Mouse (Mus musculus) midbrain, embryonic 11.5 days (tissue): Measurements from ENCODE around the gene Hunk. TPM values are rescaled to one million over a fixed set of nuclear protein-coding genes. Genes with fewer than 3 reads are reported as not detected.

Experiments used
- ATAC-seq: fragments of 200-750 bp; cut with Nextera tagmentation; 2 replicates; pipeline ENCODE4 v1.8.0; 2017; ENCODE audit warnings: moderate TSS enrichment, moderate library complexity; ENCODE audit not compliant: low FRiP score
- DNase-seq: peaks from one replicate; pipeline ENCODE4 v3.0.0; 2015; ENCODE audit warnings: low spot score; ENCODE audit errors: missing footprints
- H3K27ac ChIP-seq: fragments of 300-500 bp; sonication (generic); 2 replicates; pipeline ENCODE4 v1.5.1; 2014; ENCODE audit warnings: low read depth, low read length
- H3K27me3 ChIP-seq: fragments of 300-500 bp; sonication (generic); 2 replicates; pipeline ENCODE4 v1.6.1; 2014; ENCODE audit warnings: mild to moderate bottlenecking, low read length, moderate library complexity, mixed read lengths; ENCODE audit not compliant: control insufficient read depth, insufficient read depth
- H3K36me3 ChIP-seq: fragments of 300-500 bp; sonication (generic); 2 replicates; pipeline ENCODE4 v1.6.1; 2014; ENCODE audit warnings: mild to moderate bottlenecking, low read length, moderate library complexity, mixed read lengths; ENCODE audit not compliant: control insufficient read depth, insufficient read depth
- H3K4me1 ChIP-seq: fragments of 300-500 bp; sonication (generic); 2 replicates; pipeline ENCODE4 v1.6.1; 2014; ENCODE audit warnings: low read length; ENCODE audit not compliant: control insufficient read depth, insufficient read depth
- H3K4me2 ChIP-seq: fragments of 300-500 bp; sonication (generic); 2 replicates; pipeline ENCODE4 v1.6.1; 2014; ENCODE audit warnings: mild to moderate bottlenecking, moderate library complexity
- H3K4me3 ChIP-seq: fragments of 300-500 bp; sonication (generic); 2 replicates; pipeline ENCODE4 v1.5.1; 2014; ENCODE audit warnings: low read depth, low read length
- H3K9ac ChIP-seq: fragments of 300-500 bp; sonication (generic); 2 replicates; pipeline ENCODE4 v1.6.1; 2014; ENCODE audit warnings: low read length
- H3K9me3 ChIP-seq: fragments of 300-500 bp; sonication (generic); 2 replicates; pipeline ENCODE4 v1.6.1; 2016; ENCODE audit warnings: low read length; ENCODE audit not compliant: control insufficient read depth
- WGBS: fragments of 180-500 bp; shearing (Covaris S2); extraction: QIAGEN DNeasy Blood & Tissue Kit; methylation state at CpG from one replicate; pipeline ENCODE4 v1.1.7; 2014; 5-methylcytosine and 5-hydroxymethylcytosine counted together
- polyA plus RNA-seq: library from polyadenylated mRNA; unstranded; fragments of >200 nt; fragmentation: Nextera tagmentation; extraction: Ambion mirVana; gene quantifications from 2 replicates; pipeline ENCODE4 v1.2.1, GENCODE M21; 2014

Gene Hunk
- polyA plus RNA-seq, 1 experiment from 2014 or later, result 9.7 TPM

DNA sequence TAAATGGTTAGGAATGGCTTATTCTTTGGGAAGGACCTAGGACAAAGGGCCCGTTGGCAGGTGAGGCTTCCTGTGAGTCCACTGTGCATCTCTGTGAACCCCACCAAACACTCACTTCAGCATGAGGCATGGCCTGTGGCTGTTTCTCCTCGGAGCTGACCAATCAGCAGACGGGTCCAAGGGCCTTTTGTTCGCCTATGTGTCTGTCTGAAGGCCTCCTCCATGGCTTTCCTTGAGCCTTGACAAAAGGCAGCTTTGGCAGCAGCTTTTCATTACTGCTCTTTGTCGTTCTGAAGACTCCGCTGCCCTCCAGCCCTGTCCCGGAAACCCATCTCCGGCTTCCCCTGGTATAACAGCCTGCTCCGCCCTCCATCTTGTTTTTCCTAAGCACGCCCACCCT is 54.8 kb downstream of the Hunk start:
- Histone ChIP-seq H3K9ac (no peak overlapping the region), H3K4me3 (no peak overlapping the region), H3K4me1 (peaks cover 4% of the 10 kb centered on the region), H3K27ac (no peak overlapping the region), H3K36me3 (no peaks in the 10 kb centered on the region; the same call in 1 of the 2 replicates), H3K27me3 (no peaks in the 10 kb centered on the region), H3K9me3 (no peaks in the 10 kb centered on the region), H3K4me2 (no peak overlapping the region)
- ATAC-seq (peak; percentile 68), DNase-seq (no peak)
- 41% methylated on average over 10 of the region's 10 CpGs for WGBS

DNA sequence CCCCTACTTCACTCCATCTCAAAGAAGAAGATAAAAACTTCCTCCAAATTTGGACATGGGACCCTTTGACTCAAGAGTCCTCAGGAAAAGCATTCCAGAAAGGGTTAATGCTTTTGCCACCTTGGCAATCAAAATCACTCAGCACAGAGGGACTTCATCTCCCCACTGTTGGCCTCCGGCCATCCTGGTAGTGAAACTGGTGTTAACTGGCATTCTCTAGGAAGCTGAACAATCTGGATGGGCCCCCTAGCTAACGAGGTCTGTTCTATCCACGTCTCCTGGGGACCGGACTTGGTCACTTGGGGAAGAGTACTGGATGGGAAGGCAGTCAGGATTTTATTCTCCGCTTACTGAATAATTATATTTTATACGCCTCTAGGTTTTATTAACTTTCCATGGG is 57.2 kb downstream of the Hunk start:
- Histone ChIP-seq H3K4me1 (no peaks in the 10 kb centered on the region), H3K27ac (no peak overlapping the region), H3K9ac (no peak overlapping the region), H3K4me3 (no peak overlapping the region), H3K27me3 (no peaks in the 10 kb centered on the region), H3K36me3 (no peaks in the 10 kb centered on the region; the same call in 1 of the 2 replicates), H3K4me2 (no peak overlapping the region), H3K9me3 (no peaks in the 10 kb centered on the region)
- no peak for DNase-seq
- no peak for ATAC-seq
- 74% methylated on average over 6 of the region's 6 CpGs for WGBS

DNA sequence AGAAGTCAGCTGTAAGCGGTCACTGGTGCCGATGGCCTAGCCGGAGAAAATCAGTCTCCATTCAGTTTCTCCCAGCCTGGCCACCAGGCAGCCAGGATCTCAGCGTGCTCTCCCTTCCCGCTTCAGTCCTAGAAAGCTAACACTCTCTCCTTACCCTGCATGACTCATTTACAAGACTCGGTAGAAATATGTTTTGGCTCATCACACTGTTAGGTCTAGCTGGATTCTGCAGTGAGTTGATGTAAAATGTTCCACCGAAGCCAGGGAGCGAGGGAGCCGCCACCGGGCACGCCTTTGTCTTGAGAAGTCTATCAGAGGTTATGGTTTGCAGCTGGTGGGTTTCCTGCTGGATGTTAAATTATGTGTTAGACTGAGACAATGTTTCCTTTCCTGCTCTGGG is 67.4 kb downstream of the Hunk start:
- peaks cover 5% of the 10 kb centered on the region; the same call in 1 of the 2 replicates for H3K36me3 ChIP-seq
- no peaks in the 10 kb centered on the region for H3K27me3 ChIP-seq
- 81% methylated on average over 11 of the region's 11 CpGs for WGBS
- ATAC-seq (no peak), DNase-seq (no peak)
- no peak overlapping the region for H3K4me2 ChIP-seq
- H3K9me3 ChIP-seq, result no peaks in the 10 kb centered on the region
- no peak overlapping the region for H3K27ac ChIP-seq
- H3K9ac ChIP-seq, result no peak overlapping the region
- H3K4me3 ChIP-seq, result no peak overlapping the region
- H3K4me1 ChIP-seq, result no peaks in the 10 kb centered on the region; the same call in 1 of the 2 replicates

DNA sequence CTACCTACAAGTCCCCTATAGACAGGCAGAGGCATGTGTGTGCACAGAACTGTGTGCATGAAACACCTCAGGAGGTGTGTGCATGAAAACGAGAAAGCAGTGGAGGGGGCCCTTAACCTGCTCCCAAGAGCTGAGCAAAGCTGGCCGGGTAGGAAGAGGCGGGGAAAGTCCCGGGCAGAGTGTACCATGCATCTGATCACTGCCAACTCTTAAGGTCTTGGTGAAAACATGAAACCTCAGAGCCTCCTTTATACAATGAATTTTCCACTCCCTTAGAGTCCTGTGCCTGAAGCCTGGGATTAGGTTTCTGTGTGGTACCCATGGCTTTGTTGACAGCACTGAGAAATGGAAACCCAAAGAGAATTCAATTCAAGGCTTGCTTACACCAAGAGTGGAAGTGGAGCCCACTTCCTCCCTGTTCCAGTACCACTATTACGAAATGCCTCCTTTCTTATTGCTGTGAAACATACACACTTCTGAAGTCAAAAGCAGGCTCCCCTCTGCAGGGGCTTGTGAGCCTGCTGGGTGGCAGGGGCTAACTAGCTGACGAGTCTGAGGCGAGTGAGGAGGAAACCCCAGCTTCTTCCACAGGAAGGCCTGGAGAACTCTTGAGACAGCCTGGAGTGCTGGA is 70.8 kb downstream of the Hunk start:
- no peak for ATAC-seq
- Histone ChIP-seq H3K27me3 (no peaks in the 10 kb centered on the region), H3K9ac (no peak overlapping the region), H3K27ac (no peak overlapping the region), H3K4me2 (no peak overlapping the region), H3K36me3 (peaks cover 5% of the 10 kb centered on the region; the same call in 1 of the 2 replicates), H3K9me3 (no peaks in the 10 kb centered on the region), H3K4me3 (no peak overlapping the region), H3K4me1 (peaks cover 9% of the 10 kb centered on the region; the same call in 1 of the 2 replicates)
- 86% methylated on average over 7 of the region's 7 CpGs for WGBS
- DNase-seq, result no peak

DNA sequence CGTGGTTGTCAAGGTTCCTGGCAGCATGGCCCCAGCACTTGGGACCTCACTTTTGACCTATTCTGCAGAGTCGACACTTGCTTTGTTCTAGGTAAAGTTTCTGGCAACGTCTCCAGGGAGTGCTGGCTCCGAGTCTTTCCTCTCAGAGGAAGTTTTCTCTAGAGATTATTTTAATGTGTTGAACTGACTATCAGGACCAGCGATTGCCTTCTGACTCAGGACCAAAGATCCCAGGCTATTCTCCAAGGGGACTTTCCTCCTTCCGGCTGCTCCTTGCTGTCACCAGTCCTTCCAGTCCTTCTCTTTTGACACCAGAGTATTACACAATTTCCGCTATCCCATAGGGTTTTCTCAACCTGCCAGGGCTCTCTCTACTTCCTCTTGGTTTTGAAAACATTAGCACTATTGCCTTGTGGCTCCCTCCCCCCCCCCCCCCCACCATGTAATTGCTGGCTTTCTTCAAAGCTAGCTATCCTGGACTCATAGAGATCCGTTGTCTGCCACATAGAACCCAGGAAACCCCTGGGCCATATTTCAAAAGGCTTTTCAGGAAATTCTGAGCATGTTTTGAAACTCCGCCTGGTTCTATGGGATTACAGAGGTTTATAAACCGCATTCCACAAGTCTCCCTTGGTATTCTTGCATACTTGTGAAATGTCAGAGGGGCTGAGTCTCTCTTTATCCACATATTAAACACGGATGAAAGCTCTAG is 73.2 kb downstream of the Hunk start:
- 30% methylated on average over 11 of the region's 11 CpGs for WGBS
- H3K36me3 ChIP-seq, result peaks cover 7% of the 10 kb centered on the region; the same call in 1 of the 2 replicates
- DNase-seq (peak; percentile 92), ATAC-seq (peak; percentile 80)
- peaks cover 9% of the 10 kb centered on the region; the same call in 1 of the 2 replicates for H3K4me1 ChIP-seq
- H3K27me3 ChIP-seq, result no peaks in the 10 kb centered on the region
- H3K4me3 ChIP-seq, result no peak overlapping the region
- no peak overlapping the region for H3K27ac ChIP-seq
- H3K4me2 ChIP-seq, result no peak overlapping the region
- no peaks in the 10 kb centered on the region for H3K9me3 ChIP-seq
- no peak overlapping the region for H3K9ac ChIP-seq

DNA sequence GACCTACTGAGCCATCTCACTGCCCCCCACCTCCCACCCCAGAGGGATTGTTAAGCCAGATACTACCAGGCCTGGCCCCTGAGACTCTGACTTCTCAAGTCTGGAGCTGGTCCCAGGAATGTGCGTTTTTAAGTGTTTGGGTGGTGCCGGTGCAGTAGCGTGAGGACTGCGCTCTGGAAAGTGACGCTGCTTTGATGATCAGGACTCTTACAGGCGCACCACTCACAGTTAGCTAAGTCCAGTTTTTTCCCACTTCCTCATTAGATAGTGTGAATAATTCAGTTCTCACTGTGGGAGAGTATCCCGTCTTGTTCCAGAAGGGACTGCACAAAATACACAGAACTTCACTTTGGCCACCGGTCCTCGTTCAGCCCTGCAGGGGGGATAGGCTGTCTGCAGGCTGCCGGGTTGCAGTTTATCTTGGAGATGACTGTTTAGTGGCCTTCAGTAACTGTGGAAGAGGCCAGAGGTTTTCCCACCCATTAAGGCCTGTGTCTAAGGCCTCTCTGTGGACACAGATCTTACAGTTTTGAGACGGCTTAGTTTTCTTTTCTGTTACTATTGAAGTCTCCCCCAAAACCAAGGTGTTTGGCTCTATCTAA is 75.6 kb downstream of the Hunk start:
- H3K27ac ChIP-seq, result no peak overlapping the region
- ATAC-seq, result no peak

DNA sequence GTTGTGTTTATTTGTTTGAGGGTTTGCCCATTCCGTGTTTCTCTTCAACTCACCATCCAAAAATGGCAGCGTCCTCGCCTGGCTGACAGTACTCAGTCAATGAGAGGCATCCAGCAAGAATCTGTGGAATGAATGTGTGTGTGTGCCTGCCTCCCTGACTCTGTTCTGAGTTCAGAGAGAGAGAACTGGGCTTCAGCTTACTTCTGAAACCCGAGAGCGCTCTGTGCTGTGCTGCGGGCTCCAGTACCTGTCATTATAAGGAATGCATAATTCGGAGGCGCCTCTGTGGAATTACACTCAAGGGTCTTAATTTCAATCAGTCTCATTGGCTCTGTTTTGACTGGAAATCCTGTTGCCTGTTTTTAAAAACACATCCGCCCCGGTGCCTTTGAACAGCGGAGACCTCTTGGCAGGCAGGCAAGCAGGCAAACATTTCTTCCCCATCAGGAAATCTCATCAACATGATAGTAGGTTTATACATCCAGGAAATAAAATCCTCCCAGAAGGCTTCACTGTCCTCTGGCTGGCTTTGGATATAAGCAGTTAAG is 77.0 kb downstream of the Hunk start:
- Histone ChIP-seq H3K36me3 (peaks cover 26% of the 10 kb centered on the region), H3K9me3 (peaks cover 4% of the 10 kb centered on the region; the same call in 1 of the 2 replicates), H3K4me3 (no peak overlapping the region), H3K27me3 (no peaks in the 10 kb centered on the region), H3K9ac (no peak overlapping the region), H3K4me1 (peaks cover 9% of the 10 kb centered on the region; the same call in 1 of the 2 replicates), H3K27ac (no peak overlapping the region), H3K4me2 (no peak overlapping the region)
- DNase-seq (no peak), ATAC-seq (no peak)
- 83% methylated on average over 11 of the region's 11 CpGs for WGBS

More for the DNA sequence above, 75.6 kb downstream of the Hunk start:
- no peak overlapping the region for H3K9ac ChIP-seq
- no peak overlapping the region for H3K4me2 ChIP-seq
- H3K4me1 ChIP-seq, result peaks cover 9% of the 10 kb centered on the region; the same call in 1 of the 2 replicates
- no peak for DNase-seq
- 68% methylated on average over 11 of the region's 11 CpGs for WGBS
- H3K27me3 ChIP-seq, result no peaks in the 10 kb centered on the region
- no peak overlapping the region for H3K4me3 ChIP-seq
- peaks cover 14% of the 10 kb centered on the region for H3K36me3 ChIP-seq
- peaks cover 4% of the 10 kb centered on the region; the same call in 1 of the 2 replicates for H3K9me3 ChIP-seq

DNA sequence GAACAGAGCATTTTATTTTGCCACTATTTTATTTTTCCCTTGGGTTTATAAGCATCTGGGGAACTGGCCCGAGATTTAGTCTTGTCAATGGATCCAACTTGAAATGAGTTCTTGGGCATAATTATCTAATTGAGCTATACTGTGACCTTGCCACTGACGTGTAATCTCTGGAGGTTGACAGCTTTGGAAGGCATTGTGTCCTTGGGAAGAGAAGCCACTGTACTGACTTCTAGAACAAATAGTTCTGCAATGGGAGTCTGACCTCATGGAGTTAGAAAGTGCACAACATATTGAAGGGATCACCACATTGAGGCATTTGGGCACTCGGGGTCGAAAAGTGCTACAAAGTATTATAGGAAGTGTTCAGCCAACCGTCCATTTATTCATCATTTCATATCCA is 79.3 kb downstream of the Hunk start:
- ATAC-seq, result no peak
- H3K36me3 ChIP-seq, result peaks cover 41% of the 10 kb centered on the region
- WGBS, result 92% methylated on average over 5 of the region's 5 CpGs

More for the DNA sequence above, 79.3 kb downstream of the Hunk start:
- Histone ChIP-seq H3K4me3 (no peak overlapping the region), H3K9ac (no peak overlapping the region), H3K9me3 (peaks cover 4% of the 10 kb centered on the region; the same call in 1 of the 2 replicates), H3K27me3 (no peaks in the 10 kb centered on the region), H3K4me2 (no peak overlapping the region), H3K27ac (no peak overlapping the region), H3K4me1 (peaks cover under 1% of the 10 kb centered on the region; the same call in 1 of the 2 replicates)
- DNase-seq, result no peak
